Mouse (Mus musculus) spleen, postnatal 10 days (tissue): ENCODE results near the gene Vstm2l.
A peak's percentile ranks its signal among the peaks of the same experiment; 100 is the strongest.

Experiments used
- DNase-seq, 2 experiments: peaks; one replicate each; pipeline ENCODE4 v3.0.0; 2021 to 2022; ENCODE audit warnings: low spot score in 2 of 2

Vstm2l gene

GRCm38 (mm10) chr2:157914105-157914764, at the start of gene Vstm2l:
Vstm2l (plus strand) TSS chr2:157914653.
- no peak for DNase-seq

GRCm38 (mm10) chr2:157867126-157867525, 47.3 kb upstream of the Vstm2l start:
- DNase-seq = no peak

GRCm38 (mm10) chr2:157870247-157870646, 44.2 kb upstream of the Vstm2l start:
- no peak for DNase-seq

- no peak for DNase-seq
These were observed 41.2 kb upstream of the Vstm2l start for GRCm38 (mm10) chr2:157873223-157873622.

GRCm38 (mm10) chr2:157873691-157874090, 40.8 kb upstream of the Vstm2l start:
- DNase-seq = no peak

GRCm38 (mm10) chr2:157875111-157875510, 39.3 kb upstream of the Vstm2l start:
- no peak for DNase-seq

GRCm38 (mm10) chr2:157877394-157877793, 37.1 kb upstream of the Vstm2l start:
- no peak for DNase-seq

- no peak for DNase-seq
These were observed 36.5 kb upstream of the Vstm2l start for GRCm38 (mm10) chr2:157877967-157878366.

- no peak for DNase-seq
These were observed 32.5 kb upstream of the Vstm2l start for GRCm38 (mm10) chr2:157881939-157882338.

- no peak for DNase-seq
These were observed 27.0 kb upstream of the Vstm2l start for GRCm38 (mm10) chr2:157887275-157888025.

GRCm38 (mm10) chr2:157891166-157891565, 23.3 kb upstream of the Vstm2l start:
- DNase-seq = no peak

- DNase-seq = no peak
These were observed 17.3 kb upstream of the Vstm2l start for GRCm38 (mm10) chr2:157897131-157897530.

- DNase-seq = peak; percentile 49 to 84
These were observed 1.2 kb upstream of the Vstm2l start for GRCm38 (mm10) chr2:157913204-157913636.

- DNase-seq = no peak
These were observed 748 bp upstream of the Vstm2l start for GRCm38 (mm10) chr2:157913705-157914104.

- no peak for DNase-seq
These were observed 550 bp downstream of the Vstm2l start for GRCm38 (mm10) chr2:157914889-157915517.

GRCm38 (mm10) chr2:157918529-157918928, 4.1 kb downstream of the Vstm2l start:
- DNase-seq = no peak

- no peak for DNase-seq
These were observed 7.1 kb downstream of the Vstm2l start for GRCm38 (mm10) chr2:157921551-157921950.

- DNase-seq = no peak
These were observed 9.0 kb downstream of the Vstm2l start for GRCm38 (mm10) chr2:157923406-157923805.

GRCm38 (mm10) chr2:157924504-157924903, 10.1 kb downstream of the Vstm2l start:
- no peak for DNase-seq

- no peak for DNase-seq
These were observed 12.0 kb downstream of the Vstm2l start for GRCm38 (mm10) chr2:157926502-157926901.

- no peak for DNase-seq
These were observed 12.5 kb downstream of the Vstm2l start for GRCm38 (mm10) chr2:157926927-157927326.

- no peak for DNase-seq
These were observed 12.9 kb downstream of the Vstm2l start for GRCm38 (mm10) chr2:157927397-157927796.

- no peak for DNase-seq
These were observed 13.4 kb downstream of the Vstm2l start for GRCm38 (mm10) chr2:157927815-157928214.
